Mouse (Mus musculus) limb, embryonic 11.5 days (tissue): ENCODE data around the gene Ldlr. TPM values are rescaled to one million over a fixed set of nuclear protein-coding genes. Genes with fewer than 3 reads are reported as not detected.

Source experiments
- ATAC-seq: fragments of 200-750 bp; cut with Nextera tagmentation; 2 replicates; pipeline ENCODE4 v1.8.0; 2017; ENCODE audit warnings: low read depth; ENCODE audit not compliant: insufficient number of reproducible peaks, low FRiP score, low TSS enrichment
- DNase-seq: peaks from one replicate; pipeline ENCODE4 v3.0.0-alpha.2; 2015; ENCODE audit warnings: low spot score
- H3K27ac ChIP-seq: fragments of 300-500 bp; sonication (generic); replicated peaks from 2 replicates; pipeline ENCODE4 v1.5.1; 2014; ENCODE audit warnings: low read depth, mild to moderate bottlenecking, low read length
- H3K27me3 ChIP-seq: fragments of 300-500 bp; sonication (generic); 2 replicates; pipeline ENCODE4 v1.6.1; 2014; ENCODE audit warnings: mild to moderate bottlenecking, low read length, mixed read lengths; ENCODE audit not compliant: control insufficient read depth, insufficient read depth
- H3K36me3 ChIP-seq: fragments of 300-500 bp; sonication (generic); 2 replicates; pipeline ENCODE4 v1.6.1; 2014; ENCODE audit warnings: mild to moderate bottlenecking, low read length, moderate library complexity, mixed read lengths; ENCODE audit not compliant: control insufficient read depth, insufficient read depth
- H3K4me1 ChIP-seq: fragments of 300-500 bp; sonication (generic); 2 replicates; pipeline ENCODE4 v1.6.1; 2014; ENCODE audit warnings: low read length, mixed read lengths; ENCODE audit not compliant: control insufficient read depth, insufficient read depth
- H3K4me2 ChIP-seq: fragments of 300-500 bp; sonication (generic); 2 replicates; pipeline ENCODE4 v1.6.1; 2014; ENCODE audit warnings: low read depth, mild to moderate bottlenecking, moderate library complexity; ENCODE audit not compliant: severe bottlenecking
- H3K4me3 ChIP-seq: fragments of 300-500 bp; sonication (generic); 2 replicates; pipeline ENCODE4 v1.5.1; 2014; ENCODE audit warnings: low read depth, low read length
- H3K9ac ChIP-seq: fragments of 300-500 bp; sonication (generic); 2 replicates; pipeline ENCODE4 v1.6.1; 2014; ENCODE audit warnings: mild to moderate bottlenecking, low read length
- H3K9me3 ChIP-seq: fragments of 300-500 bp; sonication (generic); 2 replicates; pipeline ENCODE4 v1.6.1; 2016; ENCODE audit warnings: low read length; ENCODE audit not compliant: control insufficient read depth
- WGBS: fragments of 180-500 bp; shearing (Covaris S2); extraction: QIAGEN DNeasy Blood & Tissue Kit; methylation state at CpG from one replicate; pipeline ENCODE4 v1.1.7; 2014; 5-methylcytosine and 5-hydroxymethylcytosine counted together
- polyA plus RNA-seq: library from polyadenylated mRNA; unstranded; fragments of >200 nt; fragmentation: Nextera tagmentation; extraction: Ambion mirVana; gene quantifications from 2 replicates; pipeline ENCODE4 v1.2.1, GENCODE M21; 2014

Ldlr gene
- polyA plus RNA-seq, 1 experiment from 2014 or later: 15.2 TPM

DNA sequence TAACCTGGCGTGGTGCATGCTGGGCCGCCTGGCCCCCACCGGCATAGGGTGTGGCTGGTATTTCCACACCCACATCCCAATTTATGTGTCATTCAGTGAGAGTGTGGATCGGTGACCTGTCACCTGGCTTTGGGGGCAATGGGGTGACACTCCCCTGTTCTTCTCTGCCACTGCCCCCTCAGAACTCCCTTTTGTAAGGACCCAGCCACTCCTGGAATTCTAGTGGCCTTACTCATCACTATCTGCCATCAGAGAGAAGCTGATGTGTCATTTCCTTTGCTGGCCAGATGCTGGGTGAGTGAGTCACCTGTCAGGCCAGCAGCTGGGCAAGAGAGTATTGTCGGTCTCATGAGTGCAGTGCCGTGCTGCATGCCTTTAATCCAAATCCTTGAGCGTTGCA is 6.0 kb downstream of the Ldlr start:
- Histone ChIP-seq H3K27me3 (no peaks in the 10 kb centered on the region), H3K4me2 (no peak overlapping the region), H3K4me1 (peaks cover 5% of the 10 kb centered on the region), H3K36me3 (peaks cover 28% of the 10 kb centered on the region), H3K9me3 (no peaks in the 10 kb centered on the region), H3K9ac (no peak overlapping the region), H3K4me3 (no peak overlapping the region), H3K27ac (no peak overlapping the region)
- ATAC-seq: no peak
- DNase-seq: no peak
- WGBS: 92% methylated on average over 7 of the region's 7 CpGs

- no peak for ATAC-seq
Measured at GRCm38 (mm10) chr9:21732288-21732687, 9.0 kb downstream of the Ldlr start.

GRCm38 (mm10) chr9:21733446-21733845 is 10.2 kb downstream of the Ldlr start:
- H3K27ac ChIP-seq: no peak overlapping the region
- H3K36me3 ChIP-seq: peaks cover 56% of the 10 kb centered on the region
- no peak overlapping the region for H3K9ac ChIP-seq
- no peaks in the 10 kb centered on the region for H3K9me3 ChIP-seq
- WGBS: 94% methylated on average over 17 of the region's 17 CpGs
- no peaks in the 10 kb centered on the region for H3K27me3 ChIP-seq
- DNase-seq (no peak), ATAC-seq (no peak)
- no peaks in the 10 kb centered on the region for H3K4me1 ChIP-seq
- H3K4me2 ChIP-seq: no peak overlapping the region
- no peak overlapping the region for H3K4me3 ChIP-seq

More at GRCm38 (mm10) chr9:21732288-21732687, 9.0 kb downstream of the Ldlr start:
- no peaks in the 10 kb centered on the region for H3K4me1 ChIP-seq
- DNase-seq: no peak
- peaks cover 48% of the 10 kb centered on the region for H3K36me3 ChIP-seq
- H3K4me2 ChIP-seq: no peak overlapping the region
- 94% methylated on average over 9 of the region's 9 CpGs for WGBS
- H3K9ac ChIP-seq: no peak overlapping the region
- no peak overlapping the region for H3K4me3 ChIP-seq
- no peaks in the 10 kb centered on the region for H3K9me3 ChIP-seq
- H3K27ac ChIP-seq: no peak overlapping the region
- H3K27me3 ChIP-seq: no peaks in the 10 kb centered on the region

DNA sequence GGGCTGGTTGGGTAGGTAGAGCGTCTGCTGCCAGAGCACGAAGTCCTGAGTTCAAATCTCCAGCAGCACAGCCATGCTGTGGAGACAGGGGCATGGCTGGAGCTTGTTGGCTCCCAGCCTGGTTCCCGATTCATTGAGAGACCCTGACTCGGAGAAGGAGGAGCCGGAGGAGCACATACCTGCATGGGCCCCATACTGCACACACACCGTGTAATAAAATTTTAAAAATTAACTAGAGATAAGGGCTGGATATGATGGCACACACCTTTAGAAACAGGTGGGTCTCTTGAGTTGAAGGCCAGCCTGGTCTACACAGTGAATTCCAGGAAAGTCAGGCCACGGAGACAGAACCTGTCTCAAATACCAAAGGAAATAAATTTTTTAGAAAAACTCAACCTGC is 10.7 kb downstream of the Ldlr start:
- WGBS: 97% methylated on average over 7 of the region's 7 CpGs

GRCm38 (mm10) chr9:21735126-21735525 is 11.8 kb downstream of the Ldlr start:
- Histone ChIP-seq H3K4me2 (no peak overlapping the region), H3K4me3 (no peak overlapping the region), H3K36me3 (peaks cover 64% of the 10 kb centered on the region), H3K9me3 (no peaks in the 10 kb centered on the region), H3K4me1 (no peaks in the 10 kb centered on the region), H3K9ac (no peak overlapping the region), H3K27ac (no peak overlapping the region), H3K27me3 (no peaks in the 10 kb centered on the region)
- ATAC-seq: no peak
- no peak for DNase-seq
- WGBS: 94% methylated on average over 14 of the region's 14 CpGs

More for the DNA sequence above, 10.7 kb downstream of the Ldlr start:
- ATAC-seq: no peak
- H3K27ac ChIP-seq: no peak overlapping the region
- H3K36me3 ChIP-seq: peaks cover 60% of the 10 kb centered on the region
- no peaks in the 10 kb centered on the region for H3K9me3 ChIP-seq
- no peaks in the 10 kb centered on the region for H3K4me1 ChIP-seq
- H3K9ac ChIP-seq: no peak overlapping the region
- no peak for DNase-seq
- no peak overlapping the region for H3K4me2 ChIP-seq
- H3K4me3 ChIP-seq: no peak overlapping the region
- no peaks in the 10 kb centered on the region for H3K27me3 ChIP-seq

DNA sequence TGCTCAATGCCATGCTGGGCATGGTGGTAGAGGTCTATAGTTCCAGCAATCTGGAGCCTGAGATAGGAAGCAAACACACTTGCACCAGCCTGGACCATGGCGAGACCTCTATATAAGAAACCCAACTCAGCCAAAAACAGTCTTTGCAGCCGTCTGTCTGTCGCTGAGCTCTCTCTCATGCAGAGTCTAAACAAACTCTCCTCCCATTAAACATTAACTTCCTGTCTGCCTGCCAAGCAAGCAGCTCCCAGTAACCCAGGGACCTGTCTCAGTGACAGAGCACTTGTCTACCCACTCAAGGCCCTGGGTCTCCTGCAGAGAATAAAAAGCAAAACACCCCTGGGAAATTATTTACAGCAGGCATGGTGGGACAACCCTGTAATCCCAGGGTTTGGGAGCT is 13.3 kb downstream of the Ldlr start:
- H3K36me3 ChIP-seq: peaks cover 69% of the 10 kb centered on the region
- ATAC-seq: no peak
- no peak for DNase-seq
- H3K4me2 ChIP-seq: no peak overlapping the region
- H3K9ac ChIP-seq: no peak overlapping the region
- H3K27me3 ChIP-seq: no peaks in the 10 kb centered on the region
- H3K27ac ChIP-seq: no peak overlapping the region
- WGBS: 89% methylated on average over 3 of the region's 3 CpGs
- no peaks in the 10 kb centered on the region for H3K9me3 ChIP-seq
- H3K4me3 ChIP-seq: no peak overlapping the region
- H3K4me1 ChIP-seq: no peaks in the 10 kb centered on the region

DNA sequence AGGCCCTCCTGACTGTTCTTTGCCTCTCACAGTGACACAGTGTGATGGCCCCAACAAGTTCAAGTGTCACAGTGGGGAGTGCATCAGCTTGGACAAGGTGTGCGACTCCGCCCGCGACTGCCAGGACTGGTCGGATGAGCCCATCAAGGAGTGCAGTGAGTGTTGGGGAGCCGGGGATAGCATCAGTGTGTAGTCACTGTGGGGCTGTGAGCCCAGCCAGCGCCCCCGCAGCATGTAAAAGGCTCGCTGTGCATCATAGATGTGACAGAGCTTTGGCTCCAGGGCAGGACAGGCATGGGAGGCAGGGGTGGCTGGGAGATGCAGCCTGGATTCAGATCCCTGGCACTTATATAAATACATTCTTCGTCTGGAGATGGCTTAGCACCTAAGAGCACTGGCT is 13.9 kb downstream of the Ldlr start:
- 96% methylated on average over 10 of the region's 10 CpGs for WGBS
- DNase-seq (no peak), ATAC-seq (no peak)

DNA sequence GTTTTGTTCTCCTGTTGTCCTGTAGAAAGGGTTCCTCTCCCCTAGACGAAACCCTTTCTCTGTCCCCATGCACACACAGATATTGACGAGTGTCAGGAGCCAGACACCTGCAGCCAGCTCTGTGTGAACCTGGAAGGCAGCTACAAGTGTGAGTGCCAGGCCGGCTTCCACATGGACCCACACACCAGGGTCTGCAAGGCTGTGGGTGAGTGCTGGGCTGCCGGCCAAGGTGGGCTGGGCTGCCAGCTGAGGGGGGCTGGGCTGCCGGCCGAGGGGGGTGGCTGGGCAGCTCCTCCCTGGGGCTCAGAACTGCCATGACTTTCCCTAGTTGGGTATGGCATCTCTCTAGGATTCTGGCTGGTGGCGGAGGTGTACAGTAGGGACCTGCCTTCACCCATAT is 15.5 kb downstream of the Ldlr start:
- H3K4me2 ChIP-seq: no peak overlapping the region
- no peak for ATAC-seq
- 90% methylated on average over 7 of the region's 7 CpGs for WGBS
- H3K9ac ChIP-seq: no peak overlapping the region
- H3K4me3 ChIP-seq: no peak overlapping the region
- no peak for DNase-seq
- H3K36me3 ChIP-seq: peaks cover 64% of the 10 kb centered on the region
- H3K4me1 ChIP-seq: no peaks in the 10 kb centered on the region
- H3K9me3 ChIP-seq: no peaks in the 10 kb centered on the region
- no peaks in the 10 kb centered on the region for H3K27me3 ChIP-seq
- H3K27ac ChIP-seq: no peak overlapping the region

More for the DNA sequence above, 13.9 kb downstream of the Ldlr start:
- H3K27me3 ChIP-seq: no peaks in the 10 kb centered on the region
- peaks cover 69% of the 10 kb centered on the region for H3K36me3 ChIP-seq
- H3K4me3 ChIP-seq: no peak overlapping the region
- H3K27ac ChIP-seq: no peak overlapping the region
- no peaks in the 10 kb centered on the region for H3K4me1 ChIP-seq
- no peak overlapping the region for H3K9ac ChIP-seq
- no peak overlapping the region for H3K4me2 ChIP-seq
- no peaks in the 10 kb centered on the region for H3K9me3 ChIP-seq

DNA sequence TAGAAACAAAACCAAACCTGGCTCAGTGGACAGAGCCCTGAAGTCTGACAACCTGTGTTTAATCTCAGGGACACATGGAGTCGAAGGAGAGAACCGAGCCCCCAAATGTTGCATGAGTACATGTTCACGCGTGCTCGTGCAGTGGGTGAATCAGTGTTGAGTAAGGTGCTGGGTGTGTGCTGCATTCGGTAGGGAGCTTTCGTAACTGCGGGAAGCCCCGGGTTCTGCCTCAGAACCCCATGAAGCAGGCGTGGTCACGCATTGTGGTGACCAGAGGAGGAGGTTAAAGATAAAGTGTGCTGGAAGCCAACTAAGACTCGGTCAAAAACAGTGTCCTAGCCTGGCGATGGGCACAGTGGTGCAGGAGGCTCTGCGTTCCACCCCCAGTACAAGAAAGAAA is 17.1 kb downstream of the Ldlr start:
- Histone ChIP-seq H3K27me3 (no peaks in the 10 kb centered on the region), H3K9ac (no peak overlapping the region), H3K36me3 (peaks cover 63% of the 10 kb centered on the region), H3K27ac (no peak overlapping the region), H3K4me2 (no peak overlapping the region), H3K4me3 (no peak overlapping the region), H3K9me3 (no peaks in the 10 kb centered on the region), H3K4me1 (no peaks in the 10 kb centered on the region)
- WGBS: 96% methylated on average over 14 of the region's 14 CpGs
- DNase-seq: no peak
- no peak for ATAC-seq
